Mouse (Mus musculus) embryonic facial prominence, embryonic 12.5 days (tissue): Measurements from ENCODE around the gene Eef1g. TPM values are rescaled to one million over a fixed set of nuclear protein-coding genes. Genes with fewer than 3 reads are reported as not detected.
A peak's percentile ranks its signal among the peaks of the same experiment; 100 is the strongest.
"Not testable (repeated sequence)": the region's sequence is repeated elsewhere in the genome, so short reads cannot be mapped to it uniquely, and the experiment has no call there.

ENCODE experiments used
- ATAC-seq: fragments of 200-750 bp; cut with Nextera tagmentation; 2 replicates; pipeline ENCODE4 v1.8.0; 2017; ENCODE audit not compliant: insufficient number of reproducible peaks, insufficient read depth, low FRiP score, low TSS enrichment
- H3K27ac ChIP-seq: fragments of 300-500 bp; sonication (generic); 2 replicates; pipeline ENCODE4 v1.5.1; 2016; ENCODE audit warnings: mild to moderate bottlenecking
- H3K27me3 ChIP-seq: fragments of 300-500 bp; sonication (generic); 2 replicates; pipeline ENCODE4 v1.6.1; 2016; ENCODE audit warnings: mild to moderate bottlenecking, moderate library complexity
- H3K36me3 ChIP-seq: fragments of 300-500 bp; sonication (generic); 2 replicates; pipeline ENCODE4 v1.6.1; 2016; ENCODE audit warnings: mild to moderate bottlenecking
- H3K4me1 ChIP-seq: fragments of 300-500 bp; sonication (generic); 2 replicates; pipeline ENCODE4 v1.6.1; 2016
- H3K4me2 ChIP-seq: fragments of 300-500 bp; sonication (generic); replicated peaks from 2 replicates; pipeline ENCODE4 v1.6.1; 2016; ENCODE audit warnings: mild to moderate bottlenecking, moderate library complexity
- H3K4me3 ChIP-seq: fragments of 300-500 bp; sonication (generic); 2 replicates; pipeline ENCODE4 v1.5.1; 2016; ENCODE audit warnings: mild to moderate bottlenecking
- H3K9ac ChIP-seq: fragments of 300-500 bp; sonication (generic); 2 replicates; pipeline ENCODE4 v1.6.1; 2016; ENCODE audit warnings: mild to moderate bottlenecking, moderate library complexity
- H3K9me3 ChIP-seq: fragments of 300-500 bp; sonication (generic); 2 replicates; pipeline ENCODE4 v1.6.1; 2016; ENCODE audit warnings: mild to moderate bottlenecking, moderate library complexity
- WGBS: fragments of 180-500 bp; shearing (Covaris S2); methylation state at CpG from one replicate; pipeline ENCODE4 v1.1.7; 2016; 5-methylcytosine and 5-hydroxymethylcytosine counted together
- polyA plus RNA-seq: library from polyadenylated mRNA; unstranded; fragments of >200 nt; fragmentation: Nextera tagmentation; extraction: Ambion mirVana; gene quantifications from 2 replicates; pipeline ENCODE4 v1.2.1, GENCODE M21; 2016

Eef1g gene
- polyA plus RNA-seq, 1 experiment from 2014 or later: 471 TPM

DNA sequence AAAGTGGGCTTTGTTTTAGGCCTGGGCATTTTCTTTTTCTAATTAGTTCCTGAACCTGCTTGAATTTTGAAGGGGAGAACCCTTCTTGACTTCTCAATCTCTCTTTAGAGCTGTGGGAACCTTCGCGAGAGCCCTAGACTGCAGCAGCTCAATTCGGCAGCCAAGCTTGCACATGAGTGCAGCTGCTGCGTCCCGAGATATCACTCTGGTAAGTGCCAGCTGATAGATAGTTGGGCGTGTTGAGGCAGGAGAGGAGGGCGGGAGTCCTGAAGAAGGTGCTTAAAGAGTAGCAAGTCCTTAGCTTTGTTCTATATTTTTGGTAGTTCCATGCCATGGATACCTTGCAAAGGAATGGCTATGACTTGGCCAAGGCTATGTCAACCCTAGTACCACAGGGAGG, 19.9 kb upstream of the Eef1g start:
- Histone ChIP-seq H3K27me3 (no peaks in the 10 kb centered on the region), H3K9me3 (no peaks in the 10 kb centered on the region), H3K4me2 (no peak overlapping the region), H3K36me3 (peaks cover 79% of the 10 kb centered on the region), H3K9ac (no peak overlapping the region), H3K4me1 (peaks cover 20% of the 10 kb centered on the region), H3K4me3 (no peak overlapping the region), H3K27ac (no peak overlapping the region)
- ATAC-seq: no peak
- 91% methylated on average over 7 of the region's 7 CpGs for WGBS

DNA sequence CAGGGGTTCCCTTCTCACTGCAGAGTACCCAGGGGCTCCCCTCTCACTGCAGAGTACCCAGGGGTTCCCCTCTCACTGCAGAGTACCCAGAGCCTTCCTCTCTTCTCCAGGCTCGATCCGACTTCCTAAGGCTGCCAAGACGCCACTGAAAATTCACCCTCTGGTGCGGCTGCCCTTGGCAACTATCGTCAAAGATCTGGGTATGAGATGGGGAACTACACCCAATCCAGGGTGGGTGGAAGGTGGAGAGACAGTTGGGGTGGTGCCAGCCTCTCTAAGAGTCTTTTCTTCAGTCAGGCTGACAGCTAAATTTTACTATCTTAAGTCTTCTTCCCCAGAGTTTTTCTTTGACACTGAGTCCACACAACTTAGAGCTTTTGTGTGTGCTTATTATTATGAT, 16.7 kb upstream of the Eef1g start:
- Histone ChIP-seq H3K4me3 (no peak overlapping the region), H3K27me3 (no peaks in the 10 kb centered on the region), H3K9ac (no peak overlapping the region), H3K4me1 (peaks cover 21% of the 10 kb centered on the region), H3K4me2 (no peak overlapping the region), H3K9me3 (no peaks in the 10 kb centered on the region), H3K36me3 (peaks cover 75% of the 10 kb centered on the region), H3K27ac (no peak overlapping the region)
- no peak for ATAC-seq
- WGBS: 96% methylated on average over 5 of the region's 5 CpGs

DNA sequence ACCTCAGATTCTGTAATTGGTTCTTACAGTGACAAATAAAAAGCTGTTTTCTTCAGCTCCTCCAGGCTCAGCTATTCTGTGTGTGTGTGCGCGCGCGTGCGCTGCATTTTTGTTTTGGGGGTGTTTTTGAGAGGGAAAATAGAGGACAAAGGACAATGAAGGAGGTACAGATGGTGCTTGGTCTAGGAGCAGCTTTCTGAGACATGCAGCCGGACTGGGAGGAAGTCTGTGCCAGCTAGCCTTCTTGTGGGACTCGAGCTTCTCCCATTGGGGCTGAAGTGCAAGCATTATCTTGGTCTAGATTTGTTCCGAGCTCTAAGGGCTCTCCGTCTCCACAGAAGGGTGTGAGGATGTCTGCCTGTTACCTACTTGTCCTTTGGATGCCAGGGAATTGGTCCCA, 14.6 kb upstream of the Eef1g start:
- 93% methylated on average over 9 of the region's 9 CpGs for WGBS
- Histone ChIP-seq H3K4me1 (peaks cover 21% of the 10 kb centered on the region), H3K4me3 (no peak overlapping the region), H3K27ac (peak overlapping the region; percentile 36; the same call in 1 of the 2 replicates), H3K36me3 (peaks cover 71% of the 10 kb centered on the region), H3K27me3 (no peaks in the 10 kb centered on the region), H3K9me3 (no peaks in the 10 kb centered on the region), H3K9ac (no peak overlapping the region; the same call in 1 of the 2 replicates), H3K4me2 (peak overlapping the region; percentile 83; the same call in 1 of the 2 replicates)
- no peak for ATAC-seq

DNA sequence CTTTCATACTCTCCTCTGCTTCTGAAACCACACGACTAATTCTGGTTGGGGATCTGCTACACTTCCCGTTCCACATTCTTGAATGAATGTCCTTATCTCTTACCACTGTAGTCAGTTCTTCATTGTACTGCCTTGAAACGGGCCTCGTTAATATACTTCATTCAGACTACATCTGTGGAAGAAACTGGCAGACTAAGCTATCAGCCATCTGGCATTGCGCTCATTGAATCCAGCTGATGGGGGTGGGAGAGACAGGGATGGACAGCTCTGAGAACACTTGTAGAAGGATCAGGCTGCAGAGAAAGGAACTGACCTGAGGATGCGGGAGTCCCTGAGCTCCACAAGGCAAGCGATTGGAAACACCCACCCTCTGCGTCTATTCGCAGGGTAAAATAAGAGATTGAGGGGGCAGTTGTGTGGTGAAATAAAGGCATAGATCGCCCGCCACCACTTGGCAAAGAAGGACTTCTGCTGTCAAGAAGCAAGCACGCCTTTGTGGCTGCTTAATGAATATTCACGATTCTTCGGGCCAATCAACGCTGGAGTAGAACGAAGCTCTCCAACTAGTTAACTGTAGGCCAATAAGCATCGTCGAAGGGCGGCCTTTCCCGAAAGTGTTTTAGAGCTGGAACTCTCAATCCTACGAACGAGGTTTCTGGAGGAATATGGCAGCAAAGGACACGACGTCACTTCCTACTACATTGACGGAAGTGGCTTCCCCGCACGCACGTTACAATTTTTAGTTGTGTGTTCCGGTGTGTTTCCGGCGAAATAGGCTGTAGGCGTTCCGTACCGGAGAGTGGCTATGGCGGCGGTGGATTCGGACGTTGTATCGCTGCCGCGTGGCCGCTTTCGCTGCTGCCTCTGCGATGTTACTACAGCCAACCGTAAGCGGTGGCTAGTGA, 13.5 kb upstream of the Eef1g start, which contains the start of gene Tut1:
Tut1 (plus strand) TSS at position 713 of the 905 bp plus-strand sequence.
- peaks cover 64% of the 10 kb centered on the region for H3K36me3 ChIP-seq
- H3K4me1 ChIP-seq: peaks cover 21% of the 10 kb centered on the region
- peak within 1 kb of the TSS; percentile 78 for H3K9ac ChIP-seq
- peak within 1 kb of the TSS; percentile 83 for H3K4me2 ChIP-seq
- H3K27ac ChIP-seq: peak within 1 kb of the TSS; percentile 78
- no peaks in the 10 kb centered on the region for H3K9me3 ChIP-seq
- ATAC-seq: peak; percentile 85
- peak within 1 kb of the TSS; percentile 77 for H3K4me3 ChIP-seq
- WGBS: 4% methylated on average over 46 of the region's 46 CpGs
- no peaks in the 10 kb centered on the region for H3K27me3 ChIP-seq

DNA sequence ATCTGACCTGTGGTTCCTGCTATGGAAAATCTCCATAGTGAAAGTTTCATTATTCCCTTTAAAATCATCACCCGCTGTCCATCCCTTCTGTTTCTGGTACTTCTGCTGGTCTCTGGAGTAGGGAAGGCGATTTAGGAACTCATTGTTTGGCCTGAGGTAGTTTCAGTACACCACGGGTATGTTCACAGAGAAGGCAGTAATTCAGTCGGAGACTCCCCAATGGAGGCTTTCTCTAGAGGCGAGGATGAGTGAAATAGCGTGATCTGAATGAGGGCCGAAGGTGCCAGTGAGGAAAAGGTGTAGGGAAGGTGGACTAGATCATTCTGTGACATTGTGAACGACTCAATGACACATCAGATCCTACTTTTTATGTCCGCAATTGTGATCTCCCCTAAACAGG, 12.7 kb upstream of the Eef1g start:
- Histone ChIP-seq H3K9me3 (no peaks in the 10 kb centered on the region), H3K36me3 (peaks cover 58% of the 10 kb centered on the region), H3K27ac (peak overlapping the region; percentile 73), H3K4me3 (peak overlapping the region; percentile 77), H3K9ac (peak overlapping the region; percentile 78), H3K27me3 (no peaks in the 10 kb centered on the region), H3K4me2 (peak overlapping the region; percentile 83), H3K4me1 (peaks cover 21% of the 10 kb centered on the region)
- WGBS: 9% methylated on average over 9 of the region's 9 CpGs
- no peak for ATAC-seq

DNA sequence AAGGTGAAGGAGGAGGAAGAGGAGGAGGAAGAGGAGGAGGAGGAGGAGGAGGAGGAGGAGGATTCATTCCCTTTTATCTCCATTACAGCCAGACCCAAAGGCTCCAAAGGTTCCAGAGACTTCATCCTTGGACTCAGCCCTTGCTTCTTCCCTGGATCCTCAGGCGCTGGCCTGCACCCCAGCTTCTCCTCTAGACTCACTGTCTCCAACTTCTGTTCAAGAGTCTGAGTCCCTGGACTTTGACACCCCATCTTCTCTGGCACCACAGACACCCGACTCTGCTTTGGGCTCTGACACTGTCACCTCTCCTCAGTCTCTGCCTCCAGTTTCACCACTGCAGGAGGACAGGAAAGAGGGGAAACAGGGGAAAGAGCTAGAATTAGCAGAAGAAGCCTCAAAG, 4.6 kb upstream of the Eef1g start:
- no peak overlapping the region for H3K4me3 ChIP-seq
- 83% methylated on average over 2 of the region's 2 CpGs for WGBS
- no peak overlapping the region for H3K4me2 ChIP-seq
- H3K27me3 ChIP-seq: no peaks in the 10 kb centered on the region
- no peak overlapping the region for H3K9ac ChIP-seq
- ATAC-seq: no peak
- H3K27ac ChIP-seq: no peak overlapping the region
- H3K36me3 ChIP-seq: peaks cover 70% of the 10 kb centered on the region
- no peaks in the 10 kb centered on the region for H3K9me3 ChIP-seq
- H3K4me1 ChIP-seq: peaks cover 14% of the 10 kb centered on the region

DNA sequence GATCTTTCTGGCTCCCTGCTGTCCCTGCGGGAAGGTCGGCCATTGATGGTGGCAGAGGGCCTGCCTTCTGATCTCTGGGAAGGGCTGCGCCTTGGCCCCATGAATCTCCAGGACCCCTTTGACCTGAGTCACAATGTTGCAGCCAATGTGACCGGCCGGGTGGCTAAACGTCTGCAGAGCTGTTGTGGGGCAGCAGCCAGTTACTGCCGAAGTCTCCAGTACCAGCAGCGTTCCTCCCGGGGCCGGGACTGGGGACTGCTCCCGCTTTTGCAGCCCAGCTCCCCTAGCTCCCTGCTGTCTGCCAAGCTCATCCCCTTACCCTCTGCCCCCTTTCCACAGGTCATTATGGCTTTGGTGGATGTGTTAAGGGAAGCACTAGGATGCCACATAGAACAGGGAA, 1.8 kb upstream of the Eef1g start:
- Histone ChIP-seq H3K4me3 (peak overlapping the region; percentile 73; the same call in 1 of the 2 replicates), H3K4me2 (no peak overlapping the region), H3K9ac (peak overlapping the region; percentile 64; the same call in 1 of the 2 replicates), H3K27me3 (no peaks in the 10 kb centered on the region), H3K9me3 (no peaks in the 10 kb centered on the region), H3K27ac (0 out of 2 replicates have a peak overlapping the region, but pooled peaks have one; percentile 94), H3K4me1 (peaks cover 20% of the 10 kb centered on the region), H3K36me3 (peaks cover 69% of the 10 kb centered on the region)
- no peak for ATAC-seq
- 89% methylated on average over 11 of the region's 11 CpGs for WGBS

DNA sequence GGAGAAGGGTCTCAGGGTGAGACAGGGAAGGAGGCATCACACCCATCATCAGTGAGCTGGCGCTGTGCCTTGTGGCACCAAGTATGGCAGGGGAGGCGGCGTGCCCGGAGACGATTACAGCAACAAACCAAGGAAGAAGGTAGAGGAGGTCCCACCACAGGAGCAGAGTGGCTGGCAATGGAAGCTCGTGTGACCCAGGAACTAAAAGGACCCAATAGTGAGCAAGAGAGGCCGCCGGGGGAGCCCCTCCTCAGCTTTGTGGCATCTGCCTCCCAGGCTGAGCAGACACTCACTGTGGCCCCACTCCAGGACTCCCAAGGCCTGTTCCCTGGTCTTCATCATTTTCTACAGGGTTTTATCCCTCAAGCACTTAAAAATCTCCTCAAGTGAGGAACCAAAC, 1.1 kb upstream of the Eef1g start:
- Histone ChIP-seq H3K4me3 (peak overlapping the region; percentile 73), H3K36me3 (peaks cover 69% of the 10 kb centered on the region), H3K27ac (peak overlapping the region; percentile 94), H3K27me3 (no peaks in the 10 kb centered on the region), H3K4me1 (peaks cover 20% of the 10 kb centered on the region), H3K9me3 (no peaks in the 10 kb centered on the region), H3K9ac (peak overlapping the region; percentile 64), H3K4me2 (peak overlapping the region; percentile 84)
- WGBS: 78% methylated on average over 8 of the region's 8 CpGs
- no peak for ATAC-seq

DNA sequence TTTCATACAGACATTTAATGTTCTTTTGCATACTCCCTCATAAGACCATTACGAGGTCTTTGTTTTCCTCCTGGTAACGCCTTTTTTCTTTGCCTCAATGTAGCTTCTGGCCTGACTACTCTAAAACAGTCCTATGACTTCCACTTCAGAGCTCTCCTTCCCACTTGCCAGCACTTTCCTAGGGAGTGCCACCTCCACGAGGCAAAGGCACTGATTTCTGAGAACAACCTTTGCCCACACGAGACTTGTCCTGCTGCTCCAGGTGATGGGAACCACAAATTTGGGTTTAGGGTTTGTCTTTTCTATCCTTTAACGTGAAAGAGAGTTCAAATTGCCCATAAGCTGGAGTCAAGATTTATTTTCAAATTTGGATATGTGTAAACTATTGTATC, 647 bp upstream of the Eef1g start:
- no peaks in the 10 kb centered on the region for H3K27me3 ChIP-seq
- H3K9ac ChIP-seq: peak overlapping the region; percentile 64
- no peaks in the 10 kb centered on the region for H3K9me3 ChIP-seq
- peak overlapping the region; percentile 73 for H3K4me3 ChIP-seq
- H3K36me3 ChIP-seq: peaks cover 72% of the 10 kb centered on the region
- H3K4me1 ChIP-seq: peaks cover 20% of the 10 kb centered on the region
- H3K4me2 ChIP-seq: peak overlapping the region; percentile 84
- 39% methylated on average over 5 of the region's 5 CpGs for WGBS
- H3K27ac ChIP-seq: peak overlapping the region; percentile 94
- ATAC-seq: no peak

DNA sequence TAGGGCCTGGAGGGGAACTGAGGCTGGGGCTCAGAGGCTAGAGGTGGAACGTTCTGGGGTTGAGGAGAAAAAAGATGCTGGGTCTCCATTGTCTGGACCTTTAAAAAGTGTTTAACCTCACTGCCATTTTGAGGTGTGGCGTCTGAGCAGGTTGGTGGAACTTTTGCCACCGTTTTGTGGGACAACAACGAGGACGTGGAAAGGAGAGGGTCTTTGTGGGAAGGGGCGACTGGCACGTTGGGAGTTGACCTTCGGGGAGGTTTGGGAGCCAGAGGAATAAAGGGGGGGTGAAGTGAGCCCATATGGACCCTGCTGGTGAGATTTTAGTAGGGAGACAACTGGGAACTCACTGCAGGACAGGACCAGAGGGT, 517 bp downstream of the Eef1g start:
- 1% methylated on average over 8 of the region's 8 CpGs for WGBS
- H3K4me2 ChIP-seq: peak overlapping the region; percentile 84
- H3K9ac ChIP-seq: peak overlapping the region; percentile 94
- peak overlapping the region; percentile 94 for H3K27ac ChIP-seq
- no peaks in the 10 kb centered on the region for H3K9me3 ChIP-seq
- H3K4me3 ChIP-seq: peak overlapping the region; percentile 73
- H3K4me1 ChIP-seq: peaks cover 20% of the 10 kb centered on the region
- H3K36me3 ChIP-seq: peaks cover 73% of the 10 kb centered on the region
- no peak for ATAC-seq
- H3K27me3 ChIP-seq: no peaks in the 10 kb centered on the region

DNA sequence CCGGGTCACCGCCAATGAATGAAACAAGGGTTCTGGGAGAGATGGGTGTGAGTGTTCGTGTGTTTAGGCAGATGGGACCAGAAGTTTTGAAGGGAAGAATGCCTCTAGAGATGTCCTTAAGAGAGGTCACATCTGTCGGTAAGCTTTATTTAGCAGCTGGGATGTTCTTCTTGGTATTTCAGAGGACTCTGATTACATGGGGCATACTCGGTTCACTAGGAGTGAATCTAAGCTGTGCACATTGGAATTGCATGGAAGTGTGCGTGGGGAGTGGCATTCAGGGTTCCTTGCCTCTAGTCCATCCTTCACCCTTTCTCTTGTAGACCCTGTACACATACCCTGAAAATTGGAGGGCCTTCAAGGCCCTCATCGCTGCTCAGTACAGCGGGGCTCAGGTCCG, 1.1 kb downstream of the Eef1g start:
- no peak for ATAC-seq
- H3K36me3 ChIP-seq: peaks cover 73% of the 10 kb centered on the region
- H3K27ac ChIP-seq: peak overlapping the region; percentile 94
- peak overlapping the region; percentile 84 for H3K4me2 ChIP-seq
- no peaks in the 10 kb centered on the region for H3K27me3 ChIP-seq
- H3K4me1 ChIP-seq: peaks cover 20% of the 10 kb centered on the region
- peak overlapping the region; percentile 73 for H3K4me3 ChIP-seq
- 6% methylated on average over 9 of the region's 9 CpGs for WGBS
- H3K9ac ChIP-seq: peak overlapping the region; percentile 94
- H3K9me3 ChIP-seq: no peaks in the 10 kb centered on the region

DNA sequence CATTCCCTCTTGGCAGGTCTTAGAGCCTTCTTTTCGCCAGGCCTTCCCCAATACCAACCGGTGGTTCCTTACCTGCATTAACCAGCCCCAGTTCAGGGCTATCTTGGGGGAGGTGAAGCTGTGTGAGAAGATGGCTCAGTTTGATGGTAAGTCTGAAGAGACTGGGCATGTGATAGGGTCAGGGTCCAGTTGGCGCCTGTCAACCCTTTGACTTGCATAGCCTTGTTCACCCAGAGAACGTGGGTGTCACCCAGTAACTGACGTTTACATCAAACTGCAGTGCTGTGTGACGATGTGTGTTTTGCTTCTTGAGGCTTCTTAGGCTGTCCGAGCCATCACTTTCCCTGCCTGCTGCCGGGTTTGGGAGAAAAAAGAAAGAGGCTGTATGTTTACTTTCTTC, 5.7 kb downstream of the Eef1g start:
- H3K4me2 ChIP-seq, H3K4me3 ChIP-seq, H3K9me3 ChIP-seq, ATAC-seq, H3K27ac ChIP-seq, H3K27me3 ChIP-seq, H3K9ac ChIP-seq: not testable (repeated sequence)
- H3K36me3 ChIP-seq: peaks cover 82% of the 10 kb centered on the region
- 93% methylated on average over 8 of the region's 8 CpGs for WGBS
- H3K4me1 ChIP-seq: peaks cover 11% of the 10 kb centered on the region; the same call in 1 of the 2 replicates
